ENCODE assay signal across 19 mouse cellular contexts in genomic region chr1:164097911-164098310, GRCm38 (mm10). TPM values are rescaled to one million over a fixed set of nuclear protein-coding genes. Genes with fewer than 3 reads are reported as not detected.
"Had no signal": no experiment of that assay in that cellular context is flagged by ENCODE, and none has a peak within 500 bp of the region (broad histone marks: within the 10 kb centered on the region; RNA-seq: fewer than 3 reads in every experiment).

No protein-coding gene starts in this region.

- DNase-seq: right cerebral cortex, adult 18-20 months; right cerebral cortex, postnatal 14 days; right cerebral cortex, postnatal 25 days; right cerebral cortex, postnatal 4 days; spleen, adult 18-20 months; thymus, adult 18-20 months; thymus, adult 2 months; thymus, postnatal 14 days; thymus, postnatal 36 days; thymus, postnatal 4 days had no signal

- H3K4me3 ChIP-seq: neural tube, embryonic 12.5 days; neural tube, embryonic 13.5 days; neural tube, embryonic 15.5 days; stomach, embryonic 15.5 days had no signal

- H3K4me1 ChIP-seq: neural tube, embryonic 12.5 days; neural tube, embryonic 13.5 days; neural tube, embryonic 15.5 days; stomach, embryonic 15.5 days had no signal

- H3K36me3 ChIP-seq: neural tube, embryonic 12.5 days; neural tube, embryonic 13.5 days; neural tube, embryonic 15.5 days; stomach, embryonic 15.5 days had no signal

- H3K9me3 ChIP-seq: neural tube, embryonic 12.5 days; neural tube, embryonic 13.5 days; neural tube, embryonic 15.5 days; stomach, embryonic 15.5 days had no signal

- H3K9ac ChIP-seq: neural tube, embryonic 12.5 days; neural tube, embryonic 13.5 days; neural tube, embryonic 15.5 days; stomach, embryonic 15.5 days had no signal

- H3K27me3 ChIP-seq: neural tube, embryonic 12.5 days; neural tube, embryonic 13.5 days; neural tube, embryonic 15.5 days; stomach, embryonic 15.5 days had no signal

- H3K4me2 ChIP-seq: neural tube, embryonic 12.5 days; neural tube, embryonic 13.5 days; neural tube, embryonic 15.5 days; stomach, embryonic 15.5 days had no signal

- H3K27ac ChIP-seq: neural tube, embryonic 12.5 days; neural tube, embryonic 13.5 days; neural tube, embryonic 15.5 days; stomach, embryonic 15.5 days; stomach, postnatal 0 days had no signal

RNA-seq across cellular contexts. Expression of gene Selp, which starts 17.2 kb away (rescaled TPM):
- polyA plus RNA-seq: neural tube, embryonic 11.5 days; neural tube, embryonic 12.5 days; neural tube, embryonic 13.5 days; neural tube, embryonic 14.5 days; neural tube, embryonic 15.5 days; stomach, embryonic 14.5 days had no signal

RNA-seq across cellular contexts. Expression of gene Sell, which starts 36.1 kb away (rescaled TPM):
- polyA plus RNA-seq: neural tube, embryonic 11.5 days had no signal

RNA-seq across cellular contexts. Expression of gene Sele, which starts 49.9 kb away (rescaled TPM):
- polyA plus RNA-seq: neural tube, embryonic 12.5 days; neural tube, embryonic 13.5 days; neural tube, embryonic 14.5 days; neural tube, embryonic 15.5 days; small intestine, adult 2 months; stomach, embryonic 14.5 days; stomach, embryonic 15.5 days had no signal
